Mouse (Mus musculus) B cell, adult (primary cell): ENCODE results near the gene Vmn2r47. TPM values are rescaled to one million over a fixed set of nuclear protein-coding genes. Genes with fewer than 3 reads are reported as not detected.

Experiments used
- total RNA-seq: library from RNA; stranded (reverse); gene quantifications from 4 replicates; pipeline ENCODE4 v1.2.4, GENCODE M21; 2023; ENCODE audit not compliant: inconsistent age

Vmn2r47 gene
- total RNA-seq, result not detected in 4 replicates

DNA sequence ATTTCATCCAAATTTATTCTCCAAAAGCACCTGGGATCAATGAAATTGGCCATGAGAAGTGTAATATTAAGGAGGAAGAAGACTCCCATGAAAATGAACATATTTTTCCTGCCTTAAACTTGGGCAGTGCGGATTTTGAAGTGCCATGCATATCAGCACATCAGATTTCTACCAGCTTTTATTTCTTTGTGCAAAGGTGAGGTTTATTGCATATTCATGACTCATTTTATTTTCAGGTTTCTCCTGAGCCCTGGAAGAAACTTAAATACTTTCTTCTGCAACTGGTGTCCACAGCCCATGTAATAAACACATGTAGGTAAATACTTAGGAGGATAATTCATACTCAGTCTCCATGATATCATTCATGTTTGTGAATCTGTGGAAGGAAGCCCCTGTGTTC lies at the start of gene Vmn2r47:
Gene Vmn2r47, minus strand, starts transcription at position 101 of the 400 bp plus-strand sequence.

DNA sequence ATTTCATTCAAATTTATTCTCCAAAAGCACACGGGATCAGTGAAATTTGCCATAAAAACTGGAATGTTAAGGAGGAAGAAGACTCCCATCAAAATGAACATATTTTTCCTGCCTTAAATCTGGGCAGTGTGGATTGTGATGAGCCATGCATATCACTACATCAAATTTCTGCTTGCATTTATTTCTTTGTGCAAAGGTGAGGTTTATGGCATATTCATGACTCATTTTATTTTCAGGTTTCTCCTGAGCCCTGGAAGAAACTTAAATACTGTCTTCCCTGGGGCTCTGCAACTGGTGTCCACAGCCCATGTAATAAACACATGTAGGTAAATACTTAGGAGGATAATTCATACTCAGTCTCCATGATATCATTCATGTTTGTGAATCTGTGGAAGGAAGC lies 70.7 kb downstream of the Vmn2r47 start, which contains the start of gene Vmn2r46:
Gene Vmn2r46, minus strand, starts transcription at position 101 of the 400 bp plus-strand sequence.

Other genes starting within 250 kb of the Vmn2r47 start
- gene Vmn2r46, start 70.8 kb downstream of the Vmn2r47 start, total RNA-seq, result not detected in 4 replicates
- gene Vmn2r48, start 112.3 kb upstream of the Vmn2r47 start, total RNA-seq, result not detected in 4 replicates
- not detected in 4 replicates for gene Vmn2r49, start 150.9 kb upstream of the Vmn2r47 start, total RNA-seq
- gene Vmn2r50, start 212.0 kb upstream of the Vmn2r47 start, total RNA-seq, result not detected in 4 replicates